Mouse (Mus musculus) spleen, postnatal 14 days (tissue): ENCODE measurements at regions not wholly inside any gene's neighbourhood (a gene's known extent, or its start where the extent isn't known, plus 50 kb on each side); places are given as distances from the start of the nearest gene placed in this dataset.

Experiments used
- DNase-seq, 2 experiments: peaks; one replicate each; pipeline ENCODE4 v3.0.0; 2021 to 2022; ENCODE audit warnings: low spot score in 2 of 2

- no peak for DNase-seq
These were observed 429.2 kb downstream of the Fgf9 start for GRCm38 (mm10) chr14:58499501-58499900.

- DNase-seq = no peak
These were observed 428.7 kb downstream of the Fgf9 start for GRCm38 (mm10) chr14:58499071-58499470.

GRCm38 (mm10) chr14:58496902-58497301 lies 426.6 kb downstream of the Fgf9 start:
- no peak for DNase-seq

GRCm38 (mm10) chr14:58494400-58494987 lies 424.1 kb downstream of the Fgf9 start:
- no peak for DNase-seq

- DNase-seq = no peak
These were observed 421.8 kb downstream of the Fgf9 start for GRCm38 (mm10) chr14:58492118-58492517.

- no peak for DNase-seq
These were observed 418.5 kb downstream of the Fgf9 start for GRCm38 (mm10) chr14:58488803-58489202.

GRCm38 (mm10) chr14:58487836-58488235 lies 417.5 kb downstream of the Fgf9 start:
- DNase-seq = no peak

- no peak for DNase-seq
These were observed 410.1 kb downstream of the Fgf9 start for GRCm38 (mm10) chr14:58480454-58480853.

- DNase-seq = no peak
These were observed 400.3 kb downstream of the Fgf9 start for GRCm38 (mm10) chr14:58470678-58471077.

- no peak for DNase-seq
These were observed 398.1 kb downstream of the Fgf9 start for GRCm38 (mm10) chr14:58468451-58468850.

- no peak for DNase-seq
These were observed 397.5 kb downstream of the Fgf9 start for GRCm38 (mm10) chr14:58467856-58468255.

- DNase-seq = no peak
These were observed 376.5 kb downstream of the Fgf9 start for GRCm38 (mm10) chr14:58446776-58447354.

- DNase-seq = no peak
These were observed 374.1 kb downstream of the Fgf9 start for GRCm38 (mm10) chr14:58444496-58444895.

GRCm38 (mm10) chr14:58442501-58442900 lies 372.2 kb downstream of the Fgf9 start:
- DNase-seq = no peak

GRCm38 (mm10) chr14:58439963-58440362 lies 369.6 kb downstream of the Fgf9 start:
- DNase-seq = no peak

- DNase-seq = no peak
These were observed 365.7 kb downstream of the Fgf9 start for GRCm38 (mm10) chr14:58436096-58436495.

- DNase-seq = no peak
These were observed 356.1 kb downstream of the Fgf9 start for GRCm38 (mm10) chr14:58426472-58426871.

- no peak for DNase-seq
These were observed 351.6 kb downstream of the Fgf9 start for GRCm38 (mm10) chr14:58421904-58422303.

- no peak for DNase-seq
These were observed 347.2 kb downstream of the Fgf9 start for GRCm38 (mm10) chr14:58417545-58417944.

GRCm38 (mm10) chr14:58392055-58392726 lies 321.8 kb downstream of the Fgf9 start:
- no peak for DNase-seq

GRCm38 (mm10) chr14:58390741-58391140 lies 320.4 kb downstream of the Fgf9 start:
- DNase-seq = no peak

- no peak for DNase-seq
These were observed 317.1 kb downstream of the Fgf9 start for GRCm38 (mm10) chr14:58387348-58388000.

- DNase-seq = no peak
These were observed 304.7 kb downstream of the Fgf9 start for GRCm38 (mm10) chr14:58375056-58375455.
